Mouse (Mus musculus) neural tube, embryonic 11.5 days (tissue): Measurements from ENCODE around the gene Dgkd. TPM values are rescaled to one million over a fixed set of nuclear protein-coding genes. Genes with fewer than 3 reads are reported as not detected.

Source experiments
- ATAC-seq: fragments of 200-750 bp; cut with Nextera tagmentation; 2 replicates; pipeline ENCODE4 v1.8.0; 2017; ENCODE audit warnings: moderate number of reproducible peaks, mild to moderate bottlenecking, moderate TSS enrichment, moderate library complexity; ENCODE audit not compliant: insufficient read depth, low FRiP score, low TSS enrichment
- DNase-seq: peaks from one replicate; pipeline ENCODE4 v3.0.0-alpha.2; 2015; ENCODE audit warnings: low spot score
- H3K27ac ChIP-seq: fragments of 300-500 bp; sonication (generic); 2 replicates; pipeline ENCODE4 v1.5.1; 2014; ENCODE audit warnings: low read depth, mild to moderate bottlenecking, low read length
- H3K27me3 ChIP-seq: fragments of 300-500 bp; sonication (generic); 2 replicates; pipeline ENCODE4 v1.6.1; 2014; ENCODE audit warnings: mild to moderate bottlenecking, low read length, mixed read lengths; ENCODE audit not compliant: control insufficient read depth, insufficient read depth
- H3K36me3 ChIP-seq: fragments of 300-500 bp; sonication (generic); 2 replicates; pipeline ENCODE4 v1.6.1; 2014; ENCODE audit warnings: mild to moderate bottlenecking, low read length, moderate library complexity, mixed read lengths; ENCODE audit not compliant: control insufficient read depth, insufficient read depth
- H3K4me1 ChIP-seq: fragments of 300-500 bp; sonication (generic); 2 replicates; pipeline ENCODE4 v1.6.1; 2014; ENCODE audit warnings: low read length, mixed read lengths; ENCODE audit not compliant: control insufficient read depth, insufficient read depth
- H3K4me2 ChIP-seq: fragments of 300-500 bp; sonication (generic); 2 replicates; pipeline ENCODE4 v1.6.1; 2014; ENCODE audit warnings: low read depth, mild to moderate bottlenecking, moderate library complexity
- H3K4me3 ChIP-seq: fragments of 300-500 bp; sonication (generic); 2 replicates; pipeline ENCODE4 v1.5.1; 2014; ENCODE audit warnings: low read depth, low read length
- H3K9ac ChIP-seq: fragments of 300-500 bp; sonication (generic); 2 replicates; pipeline ENCODE4 v1.6.1; 2014; ENCODE audit warnings: mild to moderate bottlenecking, low read length
- H3K9me3 ChIP-seq: fragments of 300-500 bp; sonication (generic); 2 replicates; pipeline ENCODE4 v1.6.1; 2016; ENCODE audit warnings: low read length; ENCODE audit not compliant: control insufficient read depth
- WGBS: fragments of 180-500 bp; shearing (Covaris S2); extraction: QIAGEN DNeasy Blood & Tissue Kit; methylation state at CpG from one replicate; pipeline ENCODE4 v1.1.7; 2014; 5-methylcytosine and 5-hydroxymethylcytosine counted together
- polyA plus RNA-seq: library from polyadenylated mRNA; unstranded; fragments of >200 nt; fragmentation: Nextera tagmentation; extraction: Ambion mirVana; gene quantifications from 2 replicates; pipeline ENCODE4 v1.2.1, GENCODE M21; 2014

Dgkd gene
- polyA plus RNA-seq, 1 experiment from 2014 or later: 40.1 TPM

DNA sequence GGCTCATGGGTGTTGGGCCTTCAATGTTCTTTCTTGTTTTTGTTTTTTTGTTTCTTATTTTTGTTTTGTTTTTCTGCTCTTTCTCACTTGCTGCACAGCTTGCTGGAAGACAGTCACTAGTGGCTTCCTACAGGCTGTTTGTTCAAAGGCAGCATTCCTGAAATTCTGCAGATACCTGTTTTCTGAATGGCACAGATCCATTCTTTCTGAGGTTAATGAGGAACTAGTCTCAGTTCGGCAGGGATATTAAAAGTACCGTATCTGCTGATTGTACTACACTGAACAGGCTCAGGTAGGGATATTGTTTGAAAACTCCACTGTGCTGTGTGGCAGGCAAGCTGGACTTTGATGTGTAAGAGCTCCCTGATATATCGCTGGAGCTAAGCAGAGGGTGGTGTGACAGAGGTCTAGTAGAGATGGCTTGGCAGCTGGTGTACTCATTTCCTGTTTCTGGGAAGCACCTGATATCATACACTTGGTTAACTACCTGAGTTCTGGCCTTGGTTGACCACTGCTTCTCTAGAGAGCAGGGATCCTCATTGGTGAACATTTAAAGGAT lies 67.0 kb downstream of the Dgkd start:
- H3K4me3 ChIP-seq: no peak overlapping the region
- H3K4me1 ChIP-seq: no peaks in the 10 kb centered on the region
- H3K4me2 ChIP-seq: no peak overlapping the region
- 91% methylated on average over 3 of the region's 3 CpGs for WGBS
- peaks cover 12% of the 10 kb centered on the region; the same call in 1 of the 2 replicates for H3K36me3 ChIP-seq
- H3K27me3 ChIP-seq: no peaks in the 10 kb centered on the region
- no peaks in the 10 kb centered on the region for H3K9me3 ChIP-seq
- H3K27ac ChIP-seq: no peak overlapping the region
- H3K9ac ChIP-seq: no peak overlapping the region
- ATAC-seq (no peak), DNase-seq (no peak)

DNA sequence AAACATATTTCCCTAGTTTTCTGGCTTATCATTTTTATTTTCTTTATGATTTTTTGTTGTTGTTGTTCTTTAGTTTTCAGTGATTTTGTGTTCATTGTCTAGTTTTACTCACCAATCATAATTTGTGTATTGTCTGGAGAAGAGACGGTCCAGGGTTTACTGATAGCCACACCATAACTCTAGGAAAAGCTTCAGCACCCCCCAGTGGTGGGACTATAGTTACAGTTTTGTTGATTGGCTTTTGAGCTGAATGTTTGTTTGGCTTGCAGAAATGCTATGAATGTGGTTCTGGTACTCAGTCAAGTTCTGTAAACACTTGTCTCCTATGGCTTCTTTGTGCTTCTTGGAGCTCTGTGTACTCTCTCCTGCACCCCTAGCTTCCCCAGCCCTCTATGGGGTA lies 69.6 kb downstream of the Dgkd start:
- DNase-seq (no peak), ATAC-seq (no peak)
- Histone ChIP-seq H3K9me3 (no peaks in the 10 kb centered on the region), H3K4me1 (no peaks in the 10 kb centered on the region), H3K27me3 (no peaks in the 10 kb centered on the region), H3K36me3 (peaks cover 18% of the 10 kb centered on the region), H3K9ac (no peak overlapping the region), H3K4me3 (no peak overlapping the region), H3K4me2 (no peak overlapping the region), H3K27ac (no peak overlapping the region)
- 76% methylated on average over 1 of the region's 1 CpGs for WGBS

DNA sequence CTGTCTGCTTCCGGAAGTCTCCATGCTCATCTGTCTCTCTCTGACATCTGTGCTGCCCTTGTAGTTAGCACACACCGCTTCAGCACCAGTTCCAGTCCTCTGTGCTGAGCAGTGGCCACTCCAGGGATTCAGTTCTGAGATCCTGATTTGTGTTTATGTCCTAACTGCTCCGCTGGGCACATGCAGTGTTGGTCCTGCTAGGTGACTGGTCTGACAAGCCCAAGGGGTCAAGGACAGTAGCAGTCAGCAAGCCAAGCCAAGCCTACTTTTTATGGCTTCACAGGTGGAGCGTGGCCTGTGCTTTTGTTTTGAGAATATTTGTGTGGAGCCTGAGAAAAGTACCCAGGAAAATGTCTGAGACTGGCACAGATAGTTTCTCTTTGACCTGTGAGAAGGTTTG lies 71.8 kb downstream of the Dgkd start:
- no peak overlapping the region for H3K4me3 ChIP-seq
- H3K36me3 ChIP-seq: peaks cover 14% of the 10 kb centered on the region
- no peak overlapping the region for H3K4me2 ChIP-seq
- no peak overlapping the region for H3K9ac ChIP-seq
- no peaks in the 10 kb centered on the region for H3K4me1 ChIP-seq
- ATAC-seq: no peak
- no peaks in the 10 kb centered on the region for H3K9me3 ChIP-seq
- DNase-seq: no peak
- no peak overlapping the region for H3K27ac ChIP-seq
- no peaks in the 10 kb centered on the region for H3K27me3 ChIP-seq
- 93% methylated on average over 4 of the region's 4 CpGs for WGBS

DNA sequence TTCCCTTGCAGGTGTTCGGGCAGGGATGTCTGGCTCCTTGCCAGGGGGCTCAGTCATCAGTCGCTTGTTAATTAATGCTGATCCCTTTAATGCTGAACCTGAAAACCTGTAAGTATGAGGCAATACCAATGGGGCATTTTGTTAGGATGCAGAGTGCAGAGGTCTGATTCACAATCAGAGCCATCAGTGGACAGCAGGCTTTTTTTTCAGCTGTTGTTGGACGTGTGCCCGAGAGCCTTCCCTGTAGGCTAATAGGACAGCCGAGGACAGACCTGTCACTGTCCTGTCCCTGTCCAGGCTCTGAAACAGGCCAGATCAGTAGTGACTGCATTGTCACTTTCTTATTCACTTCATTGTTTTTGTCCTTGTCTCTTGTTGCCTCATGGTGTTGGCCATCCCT lies 76.6 kb downstream of the Dgkd start:
- no peaks in the 10 kb centered on the region for H3K27me3 ChIP-seq
- ATAC-seq (no peak), DNase-seq (no peak)
- no peak overlapping the region for H3K9ac ChIP-seq
- H3K9me3 ChIP-seq: no peaks in the 10 kb centered on the region
- no peak overlapping the region for H3K4me2 ChIP-seq
- no peaks in the 10 kb centered on the region for H3K4me1 ChIP-seq
- 87% methylated on average over 5 of the region's 5 CpGs for WGBS
- no peak overlapping the region for H3K4me3 ChIP-seq
- no peak overlapping the region for H3K27ac ChIP-seq
- H3K36me3 ChIP-seq: peaks cover 11% of the 10 kb centered on the region

DNA sequence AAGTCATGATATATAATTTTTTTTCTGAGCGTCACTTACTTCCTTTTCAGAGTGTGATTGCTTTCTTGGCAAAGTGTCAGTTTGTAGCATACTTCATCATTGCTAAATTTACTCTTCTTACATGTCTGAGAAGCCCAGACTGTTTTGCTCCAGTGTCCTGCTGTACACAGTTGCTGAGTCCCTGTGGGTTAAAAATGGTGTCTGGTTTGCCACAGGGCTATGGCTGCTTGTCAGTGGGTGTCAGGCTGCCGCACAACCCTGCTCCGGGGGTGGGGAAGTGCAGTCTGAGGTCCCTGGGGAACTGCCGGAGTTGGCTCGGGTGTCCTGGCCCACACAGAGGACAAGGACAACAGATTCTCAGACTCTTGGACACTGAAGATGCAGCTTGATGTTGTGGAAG lies 80.0 kb downstream of the Dgkd start:
- Histone ChIP-seq H3K4me2 (no peak overlapping the region), H3K4me1 (no peaks in the 10 kb centered on the region), H3K36me3 (peaks cover 4% of the 10 kb centered on the region; the same call in 1 of the 2 replicates), H3K27me3 (no peaks in the 10 kb centered on the region), H3K4me3 (no peak overlapping the region), H3K27ac (no peak overlapping the region), H3K9ac (no peak overlapping the region), H3K9me3 (no peaks in the 10 kb centered on the region)
- 79% methylated on average over 5 of the region's 5 CpGs for WGBS
- ATAC-seq (no peak), DNase-seq (no peak)

DNA sequence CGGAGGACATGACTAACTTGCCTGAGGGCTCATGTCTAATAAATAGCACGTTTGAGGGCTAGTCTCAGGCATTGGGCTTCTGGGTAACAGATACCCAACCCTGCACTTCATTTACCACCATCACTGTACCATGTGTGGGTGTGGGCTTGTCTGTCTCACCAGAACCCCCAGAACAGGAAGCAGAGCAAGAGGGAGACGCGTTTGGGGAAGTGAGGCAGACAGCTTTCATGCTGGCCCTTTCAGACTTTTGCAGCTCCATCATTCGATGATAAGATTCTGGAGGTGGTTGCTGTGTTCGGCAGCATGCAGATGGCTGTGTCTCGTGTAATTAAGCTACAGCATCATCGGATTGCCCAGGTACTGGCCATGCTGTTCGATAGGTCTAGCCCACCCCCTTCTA lies 82.0 kb downstream of the Dgkd start:
- WGBS: 89% methylated on average over 9 of the region's 9 CpGs
- Histone ChIP-seq H3K27me3 (no peaks in the 10 kb centered on the region), H3K9ac (no peak overlapping the region), H3K36me3 (peaks cover 8% of the 10 kb centered on the region), H3K4me1 (no peaks in the 10 kb centered on the region), H3K4me2 (no peak overlapping the region), H3K27ac (no peak overlapping the region), H3K9me3 (no peaks in the 10 kb centered on the region), H3K4me3 (no peak overlapping the region)
- no peak for DNase-seq
- no peak for ATAC-seq

DNA sequence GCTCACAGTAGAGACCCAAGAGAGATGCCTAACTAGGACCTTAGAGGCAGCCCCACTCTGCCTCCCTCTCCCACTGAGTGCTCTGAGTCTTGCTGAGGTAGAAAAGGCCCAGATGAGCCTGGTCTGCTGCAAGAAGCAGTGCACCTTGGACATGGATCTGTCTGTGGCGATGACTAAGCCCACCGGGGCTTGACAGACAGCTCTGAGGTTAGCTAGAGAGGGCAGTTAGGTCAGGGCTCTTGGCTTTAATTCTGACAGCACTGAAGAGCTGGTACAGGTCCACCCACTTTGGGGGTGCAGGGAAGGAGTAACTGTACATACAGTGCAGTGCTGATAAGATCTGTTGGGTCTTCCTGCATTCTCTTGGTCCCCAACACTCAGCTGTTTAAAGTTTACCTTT lies 82.5 kb downstream of the Dgkd start:
- DNase-seq: no peak
- 83% methylated on average over 2 of the region's 2 CpGs for WGBS
- H3K27ac ChIP-seq: no peak overlapping the region
- ATAC-seq: no peak
- H3K4me3 ChIP-seq: no peak overlapping the region
- H3K4me2 ChIP-seq: no peak overlapping the region
- no peaks in the 10 kb centered on the region for H3K27me3 ChIP-seq
- H3K9ac ChIP-seq: no peak overlapping the region
- no peaks in the 10 kb centered on the region for H3K4me1 ChIP-seq
- H3K9me3 ChIP-seq: no peaks in the 10 kb centered on the region
- H3K36me3 ChIP-seq: peaks cover 8% of the 10 kb centered on the region

DNA sequence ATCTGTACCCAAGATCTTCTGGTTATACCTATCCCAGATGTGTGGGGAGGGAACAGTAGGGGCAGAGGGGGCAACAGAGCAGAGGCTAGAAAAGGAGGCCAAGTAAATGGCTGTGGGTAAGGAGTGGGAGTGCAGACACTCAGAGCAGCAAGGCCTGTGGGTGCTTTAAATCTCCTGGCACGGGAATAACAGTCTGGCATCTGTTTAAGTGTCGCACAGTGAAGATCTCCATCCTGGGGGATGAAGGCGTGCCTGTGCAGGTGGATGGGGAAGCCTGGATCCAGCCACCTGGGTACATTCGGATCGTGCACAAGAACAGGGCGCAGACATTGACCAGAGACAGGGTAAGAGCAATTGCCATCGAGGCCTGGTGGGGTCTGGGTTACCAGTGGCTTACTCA lies 83.0 kb downstream of the Dgkd start:
- Histone ChIP-seq H3K27ac (no peak overlapping the region), H3K36me3 (peaks cover 8% of the 10 kb centered on the region), H3K4me1 (no peaks in the 10 kb centered on the region), H3K4me2 (no peak overlapping the region), H3K4me3 (no peak overlapping the region), H3K27me3 (no peaks in the 10 kb centered on the region), H3K9ac (no peak overlapping the region), H3K9me3 (no peaks in the 10 kb centered on the region)
- ATAC-seq (no peak), DNase-seq (no peak)
- WGBS: 88% methylated on average over 7 of the region's 7 CpGs

DNA sequence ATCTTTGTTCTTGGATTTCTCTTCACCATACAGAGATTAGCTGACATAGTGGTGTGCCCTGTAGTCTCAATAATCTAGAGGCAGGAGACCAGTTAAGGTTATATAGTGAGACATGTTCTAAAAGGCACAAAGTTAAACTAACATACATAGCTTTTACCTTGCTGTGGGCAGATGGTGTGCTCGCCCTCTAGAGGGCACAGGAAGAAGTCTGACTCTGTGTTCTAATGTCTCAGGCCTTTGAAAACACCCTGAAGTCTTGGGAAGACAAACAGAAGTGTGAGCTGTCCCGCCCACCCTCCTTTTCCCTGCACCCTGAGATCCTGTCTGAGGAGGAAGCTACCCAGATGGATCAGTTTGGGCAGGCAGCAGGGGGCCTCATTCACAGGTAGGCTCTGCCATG lies 83.4 kb downstream of the Dgkd start:
- Histone ChIP-seq H3K9ac (no peak overlapping the region), H3K36me3 (peaks cover 8% of the 10 kb centered on the region), H3K4me3 (no peak overlapping the region), H3K27me3 (no peaks in the 10 kb centered on the region), H3K4me2 (no peak overlapping the region), H3K27ac (no peak overlapping the region), H3K4me1 (no peaks in the 10 kb centered on the region), H3K9me3 (no peaks in the 10 kb centered on the region)
- WGBS: 37% methylated on average over 2 of the region's 2 CpGs
- ATAC-seq (no peak), DNase-seq (no peak)
